Mouse (Mus musculus) ES-E14 (cell line): ENCODE measurements around the gene Rxra. TPM values are rescaled to one million over a fixed set of nuclear protein-coding genes. Genes with fewer than 3 reads are reported as not detected.

ENCODE experiments used
- DNase-seq: peaks from one replicate; pipeline ENCODE4 v3.0.0-alpha.2; 2013; ENCODE audit warnings: low read depth, low spot score
- H3K27ac ChIP-seq: 2 replicates; pipeline ENCODE4 v1.5.1; 2012; ENCODE audit warnings: low read depth, mild to moderate bottlenecking, low read length, moderate library complexity, mixed read lengths; ENCODE audit not compliant: poor library complexity, insufficient read depth, severe bottlenecking
- H3K36me3 ChIP-seq: 2 replicates; pipeline ENCODE4 v1.6.1; 2012; ENCODE audit warnings: mild to moderate bottlenecking, low read length, moderate library complexity, mixed read lengths; ENCODE audit not compliant: control insufficient read depth, poor library complexity, insufficient read depth, severe bottlenecking
- H3K4me1 ChIP-seq, 2 experiments: fragments of 150-350 bp in 1 of 2; sonication (generic) in 1 of 2; 2 replicates each; pipeline ENCODE4 v1.6.1; 2012; ENCODE audit warnings: low read length in 2 of 2, mild to moderate bottlenecking in 1 of 2, mixed read lengths in 1 of 2; ENCODE audit not compliant: control insufficient read depth in 2 of 2, insufficient read depth in 2 of 2, poor library complexity in 1 of 2
- H3K4me3 ChIP-seq, 2 experiments: fragments of 150-350 bp in 1 of 2; sonication (generic) in 1 of 2; 2 replicates each; pipeline ENCODE4 v1.5.1; 2012; ENCODE audit warnings: low read length in 2 of 2, low read depth in 1 of 2, mild to moderate bottlenecking in 1 of 2, mixed read lengths in 1 of 2; ENCODE audit not compliant: insufficient read depth in 1 of 2, poor library complexity in 1 of 2, severe bottlenecking in 1 of 2
- H3K9ac ChIP-seq: 2 replicates; pipeline ENCODE4 v1.6.1; 2012; ENCODE audit warnings: low read depth, mild to moderate bottlenecking, low read length, mixed read lengths; ENCODE audit not compliant: poor library complexity, insufficient read depth, severe bottlenecking
- H3K9me3 ChIP-seq: fragments of 150-350 bp; sonication (generic); 2 replicates; pipeline ENCODE4 v1.6.1; 2012; ENCODE audit warnings: low read depth, mild to moderate bottlenecking, low read length; ENCODE audit not compliant: control insufficient read depth, insufficient read depth
- CHD2 ChIP-seq: IDR thresholded peaks from 2 replicates; pipeline ENCODE4 v1.6.1; 2014; ENCODE audit warnings: mild to moderate bottlenecking, low read depth, low read length, inconsistent platforms
- HCFC1 ChIP-seq: IDR thresholded peaks from 2 replicates; pipeline ENCODE4 v1.6.1; 2012; ENCODE audit warnings: low read length, inconsistent platforms, borderline replicate concordance; ENCODE audit not compliant: insufficient read depth
- MAFK ChIP-seq: IDR thresholded peaks from 2 replicates; pipeline ENCODE4 v1.6.1; 2014; ENCODE audit warnings: mild to moderate bottlenecking, low read depth, low read length, inconsistent platforms; ENCODE audit not compliant: insufficient read depth
- ZC3H11A ChIP-seq: IDR thresholded peaks from 2 replicates; pipeline ENCODE4 v1.6.1; 2012; ENCODE audit warnings: low read depth, mild to moderate bottlenecking, inconsistent platforms, low read length, borderline replicate concordance
- ZNF384 ChIP-seq: IDR thresholded peaks from 2 replicates; pipeline ENCODE4 v1.6.1; 2012; ENCODE audit warnings: low read depth, low read length, inconsistent platforms
- in situ Hi-C, 2 experiments: fragments of 600-800 bp; cut with MboI; formaldehyde crosslinking; loops; one replicate each; pipeline ENCODE4 v1.15.1; 2025; ENCODE audit warnings: low sequenced_read_pairs in 2 of 2, inconsistent platforms in 1 of 2; ENCODE audit not compliant: unreplicated experiment in 2 of 2
- total RNA-seq: library from RNA; depleted of rRNA; stranded (reverse); fragments of 300-350 nt; gene quantifications from 2 replicates; pipeline ENCODE4 v1.2.3, GENCODE M21; 2012

Gene Rxra
- total RNA-seq, 1 experiment: 21.0 TPM

DNA sequence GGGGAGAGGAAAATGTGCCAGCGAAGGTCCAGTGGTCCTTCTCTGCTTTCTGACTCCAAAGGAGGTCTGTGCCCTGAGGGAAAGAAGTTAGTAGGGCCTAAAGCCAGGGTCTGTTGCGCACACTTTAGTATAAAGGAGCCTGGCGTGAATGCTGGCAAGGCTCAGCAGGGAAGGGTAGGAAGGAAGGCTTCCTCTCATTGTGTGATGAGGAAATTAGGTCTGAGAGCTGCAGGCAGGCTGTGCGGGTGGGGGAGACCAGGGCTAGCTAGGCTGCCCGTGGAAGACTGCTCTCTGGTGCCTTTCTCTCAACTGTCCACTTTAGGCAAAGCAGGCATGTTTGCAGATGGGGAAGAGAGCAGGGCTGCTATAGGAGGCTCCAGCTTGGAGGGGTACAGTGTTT lies 14.5 kb downstream of the Rxra start:
- Histone ChIP-seq H3K9me3 (no peaks in the 10 kb centered on the region), H3K9ac (no peak overlapping the region), H3K36me3 (no peaks in the 10 kb centered on the region), H3K4me3 (no peak overlapping the region), H3K4me1 (no peaks in the 10 kb centered on the region; a peak in 1 of 4 replicates), H3K27ac (no peak overlapping the region)
- in situ Hi-C loops: no loop called here
- DNase-seq: no peak
- TF ChIP-seq CHD2: no peak
- TF ChIP-seq MAFK: no peak
- TF ChIP-seq HCFC1: no peak
- TF ChIP-seq ZNF384: no peak
- no peak for TF ChIP-seq ZC3H11A

DNA sequence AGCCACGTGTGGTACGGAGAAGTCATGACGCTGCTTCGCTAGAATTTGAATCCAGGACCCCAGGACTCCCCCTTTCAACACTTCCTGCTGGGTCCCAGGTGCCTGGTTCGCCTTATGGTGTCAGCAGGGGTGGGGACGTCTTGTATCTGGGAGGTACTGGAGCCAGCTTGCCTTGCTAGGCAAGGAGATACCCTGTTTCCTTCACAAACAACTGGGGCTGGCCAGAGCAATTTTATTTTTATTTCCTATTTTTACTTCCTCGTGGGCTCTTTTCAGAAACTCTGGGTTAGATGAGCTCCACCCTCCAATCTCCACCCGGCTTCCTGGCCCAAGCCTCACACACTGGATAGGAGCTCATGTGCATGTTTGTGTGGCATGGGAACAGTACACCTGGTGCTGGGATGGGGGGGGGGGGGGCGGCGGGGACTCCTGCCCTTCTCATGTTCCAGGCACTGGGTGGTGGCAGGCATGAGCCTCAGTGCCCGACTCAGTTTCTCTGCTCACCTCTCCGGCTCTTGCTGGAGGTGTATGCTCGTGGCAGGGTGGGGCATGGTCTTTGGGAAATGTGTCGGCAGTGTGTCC lies 15.0 kb downstream of the Rxra start:
- H3K9ac ChIP-seq: no peak overlapping the region
- TF ChIP-seq HCFC1: no peak
- no peak for TF ChIP-seq CHD2
- no peak for TF ChIP-seq ZC3H11A
- TF ChIP-seq MAFK: no peak
- no peak for TF ChIP-seq ZNF384
- H3K9me3 ChIP-seq: no peaks in the 10 kb centered on the region
- H3K36me3 ChIP-seq: no peaks in the 10 kb centered on the region
- no peaks in the 10 kb centered on the region; a peak in 1 of 4 replicates for H3K4me1 ChIP-seq
- no peak for DNase-seq
- no peak overlapping the region for H3K4me3 ChIP-seq
- H3K27ac ChIP-seq: no peak overlapping the region
- in situ Hi-C loops: no loop called here

DNA sequence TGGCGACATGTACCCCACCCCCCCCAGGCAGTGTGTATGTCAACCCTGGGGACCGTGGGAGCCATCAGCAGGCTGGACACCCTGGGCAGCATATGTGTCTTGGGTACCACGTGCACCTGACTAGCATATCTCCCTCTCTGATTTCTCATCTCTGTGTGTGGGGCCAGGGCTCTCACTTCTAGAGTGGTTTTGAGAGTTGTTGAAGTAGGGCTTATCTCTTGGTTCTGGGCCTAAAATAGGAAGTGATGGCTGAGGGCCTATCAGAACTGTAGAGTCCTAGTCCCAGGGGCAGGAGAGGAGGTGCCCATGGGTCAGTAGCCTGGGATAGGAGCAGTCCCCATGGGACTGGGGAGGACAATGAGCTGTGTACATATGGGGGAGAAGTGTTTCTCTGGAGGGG lies 16.4 kb downstream of the Rxra start:
- no peak overlapping the region for H3K4me3 ChIP-seq
- TF ChIP-seq CHD2: no peak
- TF ChIP-seq ZC3H11A: no peak
- no peak for TF ChIP-seq MAFK
- no peak for TF ChIP-seq HCFC1
- no peak for TF ChIP-seq ZNF384
- H3K36me3 ChIP-seq: no peaks in the 10 kb centered on the region
- H3K9ac ChIP-seq: no peak overlapping the region
- no peaks in the 10 kb centered on the region for H3K9me3 ChIP-seq
- no peak for DNase-seq
- H3K27ac ChIP-seq: no peak overlapping the region
- H3K4me1 ChIP-seq: no peaks in the 10 kb centered on the region; a peak in 1 of 4 replicates
- in situ Hi-C loops: no loop called here

DNA sequence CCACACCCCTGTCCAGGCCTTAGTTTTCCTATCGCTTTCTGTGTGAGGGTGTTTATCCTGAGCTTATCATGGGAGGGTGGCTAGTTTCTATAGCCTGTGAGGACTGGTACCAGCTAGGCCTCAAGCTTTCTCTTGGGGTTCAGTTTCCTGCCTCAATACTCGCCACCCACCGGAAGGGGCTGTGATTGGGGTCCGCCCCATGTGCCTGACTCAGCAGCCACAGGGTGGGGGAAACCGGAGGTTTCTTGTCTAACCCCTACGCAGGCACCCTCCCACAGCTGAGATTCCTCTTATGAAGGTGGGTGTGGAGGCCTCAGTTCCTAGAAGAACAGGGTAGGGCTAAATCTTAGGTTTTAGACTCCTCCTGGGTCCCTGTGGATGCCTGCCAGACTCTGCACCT lies 17.4 kb downstream of the Rxra start:
- Histone ChIP-seq H3K4me3 (no peak overlapping the region), H3K9me3 (no peaks in the 10 kb centered on the region), H3K36me3 (no peaks in the 10 kb centered on the region), H3K4me1 (no peaks in the 10 kb centered on the region; a peak in 1 of 4 replicates), H3K9ac (no peak overlapping the region), H3K27ac (no peak overlapping the region)
- no peak for DNase-seq
- TF ChIP-seq HCFC1 (no peak), CHD2 (no peak), MAFK (no peak), ZC3H11A (no peak)
- in situ Hi-C loops: no loop called here
